Comparison of ENCODE assay signal across 25 mouse cellular contexts in genomic region chr17:86244397-86244796, GRCm38 (mm10).
"Had no signal": no experiment of that assay in that cellular context is flagged by ENCODE, and none has a peak within 500 bp of the region (broad histone marks: within the 10 kb centered on the region; RNA-seq: fewer than 3 reads in every experiment).

No protein-coding gene starts in this region.

- H3K27ac ChIP-seq: gastrocnemius, adult 2 months; heart, adult 2 months; heart, embryonic 13.5 days; heart, embryonic 15.5 days; hindbrain, embryonic 13.5 days; hindbrain, embryonic 15.5 days; hindbrain, postnatal 0 days; limb, embryonic 13.5 days; limb, embryonic 15.5 days; liver, embryonic 12.5 days; liver, embryonic 14.5 days had no signal

- H3K4me2 ChIP-seq: heart, embryonic 11.5 days; heart, embryonic 13.5 days; heart, embryonic 15.5 days; hindbrain, embryonic 13.5 days; hindbrain, embryonic 15.5 days; limb, embryonic 13.5 days; limb, embryonic 15.5 days; liver, embryonic 12.5 days had no signal

- H3K27me3 ChIP-seq: heart, embryonic 13.5 days; heart, embryonic 15.5 days; hindbrain, embryonic 13.5 days; hindbrain, embryonic 15.5 days; limb, embryonic 13.5 days; limb, embryonic 15.5 days; liver, embryonic 12.5 days had no signal

- DNase-seq: gastrocnemius, adult 2 months; gastrocnemius, postnatal 10 days; gastrocnemius, postnatal 25 days; heart, adult 11 months; heart, adult 2 months; heart, postnatal 14 days; heart, postnatal 36 days; kidney, adult 11 months; kidney, adult 2 months; kidney, postnatal 10 days; kidney, postnatal 25 days; kidney, postnatal 4 days; layer of hippocampus, postnatal 36 days had no signal

- ATAC-seq: hindbrain, postnatal 0 days; intestine, embryonic 16.5 days; liver, embryonic 12.5 days had no signal

- H3K9ac ChIP-seq: heart, embryonic 13.5 days; heart, embryonic 15.5 days; hindbrain, embryonic 13.5 days; hindbrain, embryonic 15.5 days; limb, embryonic 13.5 days; limb, embryonic 15.5 days; liver, embryonic 12.5 days; liver, embryonic 14.5 days had no signal

- H3K36me3 ChIP-seq: heart, embryonic 13.5 days; heart, embryonic 15.5 days; hindbrain, embryonic 13.5 days; hindbrain, embryonic 15.5 days; limb, embryonic 13.5 days; limb, embryonic 15.5 days; liver, embryonic 12.5 days had no signal

- H3K4me3 ChIP-seq: gastrocnemius, adult 2 months; heart, adult 2 months; heart, embryonic 13.5 days; heart, embryonic 15.5 days; hindbrain, embryonic 13.5 days; hindbrain, embryonic 15.5 days; layer of hippocampus, adult 2 months; limb, embryonic 13.5 days; limb, embryonic 15.5 days; liver, embryonic 12.5 days had no signal

- H3K4me1 ChIP-seq: hindbrain, embryonic 15.5 days; limb, embryonic 13.5 days; limb, embryonic 15.5 days; liver, embryonic 12.5 days had no signal

- H3K9me3 ChIP-seq: heart, embryonic 13.5 days; heart, embryonic 15.5 days; hindbrain, embryonic 13.5 days; hindbrain, embryonic 15.5 days; limb, embryonic 13.5 days; limb, embryonic 15.5 days; liver, embryonic 12.5 days had no signal
